Mouse (Mus musculus): ENCODE results near the gene Hnrnpa1.
"Not testable (repeated sequence)": the region's sequence is repeated elsewhere in the genome, so short reads cannot be mapped to it uniquely, and the experiment has no call there.

Gene Hnrnpa1

GRCm38 (mm10) chr15:103272419-103273279, 32.4 kb downstream of the Hnrnpa1 start, which contains the start of gene Copz1:
TSS of gene Copz1 (plus strand) at chr15:103272714.
- peak; percentile 91 for DNase-seq (ENCODE audit: low spot score)

DNA sequence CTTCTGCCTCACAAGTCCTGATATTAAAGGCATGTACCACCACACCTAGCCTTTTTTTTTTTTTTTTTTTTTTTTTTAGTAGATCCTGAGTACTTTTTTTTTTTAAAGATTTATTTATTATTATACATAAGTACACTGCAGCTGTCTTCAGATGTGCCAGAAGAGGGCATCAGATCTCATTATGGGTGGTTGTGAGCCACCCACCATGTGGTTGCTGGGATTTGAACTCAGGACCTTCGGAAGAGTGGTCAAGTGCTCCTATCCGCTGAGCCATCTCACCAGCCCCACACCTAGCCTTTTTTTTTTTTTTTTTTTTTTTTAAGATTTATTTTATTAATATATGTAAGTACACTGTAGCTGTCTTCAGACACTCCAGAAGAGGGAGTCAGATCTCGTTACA, 35.7 kb downstream of the Hnrnpa1 start:
- not testable (repeated sequence) for DNase-seq (ENCODE audit: low spot score)

DNA sequence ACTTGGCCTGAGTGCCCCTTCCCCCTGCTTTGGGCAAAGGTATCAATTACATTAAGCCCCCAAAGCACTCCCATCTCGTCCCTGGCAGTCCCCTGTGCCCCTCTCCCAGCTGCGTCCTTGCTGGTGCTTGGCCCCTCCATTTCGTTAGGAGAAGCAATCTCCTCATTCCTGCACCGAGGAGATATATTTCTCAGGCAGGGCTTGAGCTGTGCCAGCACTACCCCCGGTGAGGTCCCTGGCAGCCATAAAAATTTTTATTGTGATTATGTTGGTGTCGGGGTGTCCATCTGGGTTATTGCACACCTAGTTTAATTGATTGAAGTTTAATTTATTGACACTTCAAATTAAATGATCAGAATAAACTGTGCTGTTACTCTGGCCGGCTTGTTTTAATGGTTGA, 37.7 kb downstream of the Hnrnpa1 start:
- DNase-seq (ENCODE audit: low spot score): no peak

GRCm38 (mm10) chr15:103279750-103280149, 39.5 kb downstream of the Hnrnpa1 start:
- DNase-seq (ENCODE audit: low spot score): peak; percentile 70

DNA sequence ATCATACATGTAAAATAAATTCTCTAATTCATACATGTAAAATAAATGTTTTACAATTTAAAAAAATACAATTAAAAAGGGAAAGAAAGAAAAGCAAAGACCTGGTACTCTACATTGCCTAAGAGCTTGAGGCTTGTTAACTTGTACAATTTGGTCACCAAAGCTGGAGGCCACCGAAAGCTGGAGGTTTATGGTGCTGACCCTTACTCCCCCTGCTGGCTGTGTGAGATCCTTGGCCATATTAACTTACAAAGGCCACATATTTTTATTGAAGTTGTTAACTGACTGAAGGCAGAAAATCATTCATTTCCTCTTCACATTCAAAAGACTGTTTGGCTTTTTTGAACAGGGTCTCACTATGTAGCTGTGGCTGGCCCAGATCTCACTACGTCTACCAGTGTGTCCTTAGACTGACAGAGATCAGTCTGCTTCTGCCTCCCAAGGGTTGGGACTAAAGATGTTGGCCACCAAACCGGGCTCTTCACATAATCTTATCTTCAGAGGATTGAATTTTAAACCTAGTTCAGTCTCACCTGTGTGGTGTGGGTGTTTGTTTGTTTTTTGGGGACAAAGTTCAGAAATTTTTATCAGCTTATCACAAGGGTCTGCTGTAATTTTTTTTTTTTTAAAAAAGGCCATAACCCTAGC, 40.7 kb downstream of the Hnrnpa1 start:
- no peak for DNase-seq (ENCODE audit: low spot score)

GRCm38 (mm10) chr15:103281465-103282205, 41.4 kb downstream of the Hnrnpa1 start:
- DNase-seq (ENCODE audit: low spot score): no peak

DNA sequence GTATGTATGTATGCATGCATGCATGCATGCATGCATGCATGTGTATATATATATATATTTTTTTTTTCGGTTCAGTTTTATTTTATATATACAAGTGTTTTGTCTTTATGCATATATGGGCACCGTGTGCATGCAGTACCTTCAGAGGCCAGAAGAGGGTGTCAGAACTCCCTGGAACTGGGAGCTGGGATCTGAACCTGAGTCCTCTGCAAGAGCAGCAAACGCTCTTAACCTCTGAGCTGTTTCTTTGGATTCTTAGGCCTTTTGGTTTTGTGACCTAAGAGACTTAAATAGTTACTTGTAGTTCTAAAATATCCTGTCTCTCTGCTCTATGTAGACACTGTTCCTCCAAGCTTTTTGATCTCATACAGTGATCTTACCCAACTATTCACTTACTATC, 43.8 kb downstream of the Hnrnpa1 start:
- peak; percentile 79 for DNase-seq (ENCODE audit: low spot score)

DNA sequence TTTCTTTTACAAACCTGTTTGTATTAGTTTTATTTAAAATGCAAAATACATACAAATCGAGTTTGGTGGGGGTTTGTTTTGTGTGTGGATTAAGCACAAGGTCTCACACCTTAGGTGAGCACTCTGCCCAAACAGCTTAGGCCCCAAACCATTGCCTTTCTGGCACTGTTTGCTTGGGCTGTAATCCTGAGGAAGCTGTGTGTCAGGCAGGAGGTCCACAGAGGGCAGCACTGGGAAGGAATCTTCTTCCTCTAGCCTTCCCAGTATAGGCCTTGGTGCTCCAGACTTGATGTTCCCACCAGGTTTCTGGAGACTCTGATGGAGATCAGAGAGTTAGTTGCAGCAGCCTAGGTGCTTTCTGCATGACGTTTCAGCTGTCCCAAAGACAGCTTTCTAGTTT, 44.4 kb downstream of the Hnrnpa1 start:
- DNase-seq (ENCODE audit: low spot score): peak; percentile 64

DNA sequence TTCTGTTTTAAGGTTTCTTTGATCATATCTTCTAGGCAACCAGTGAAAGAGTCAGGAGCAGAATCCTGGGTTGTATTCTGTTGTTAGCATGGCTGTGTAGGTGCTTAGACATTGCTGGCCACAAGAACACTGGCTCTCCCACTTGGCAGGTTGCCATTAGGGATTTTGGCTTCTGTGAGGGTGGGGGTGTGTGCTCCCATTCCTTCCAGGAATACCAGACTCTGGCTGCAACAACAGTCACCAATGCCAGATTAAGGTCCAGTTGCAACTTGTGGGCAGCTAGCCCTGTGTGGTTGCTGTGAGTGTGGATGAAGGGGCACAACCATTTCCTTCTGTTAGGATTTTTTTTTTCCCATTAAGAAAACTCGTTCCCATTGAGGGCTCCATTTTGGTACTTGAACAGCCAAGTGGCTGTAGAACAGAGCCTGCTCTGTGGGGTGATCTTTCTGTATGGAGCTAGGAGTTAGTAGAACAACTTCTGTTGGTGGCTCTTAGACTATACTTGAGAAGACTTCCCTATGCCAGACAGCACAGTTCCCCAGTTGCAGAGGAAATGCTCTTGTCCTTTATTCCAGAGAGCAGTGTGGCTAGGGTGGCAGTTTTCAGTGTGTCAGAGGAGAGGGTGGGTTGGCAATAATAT, 45.7 kb downstream of the Hnrnpa1 start:
- DNase-seq (ENCODE audit: low spot score): peak; percentile 60

DNA sequence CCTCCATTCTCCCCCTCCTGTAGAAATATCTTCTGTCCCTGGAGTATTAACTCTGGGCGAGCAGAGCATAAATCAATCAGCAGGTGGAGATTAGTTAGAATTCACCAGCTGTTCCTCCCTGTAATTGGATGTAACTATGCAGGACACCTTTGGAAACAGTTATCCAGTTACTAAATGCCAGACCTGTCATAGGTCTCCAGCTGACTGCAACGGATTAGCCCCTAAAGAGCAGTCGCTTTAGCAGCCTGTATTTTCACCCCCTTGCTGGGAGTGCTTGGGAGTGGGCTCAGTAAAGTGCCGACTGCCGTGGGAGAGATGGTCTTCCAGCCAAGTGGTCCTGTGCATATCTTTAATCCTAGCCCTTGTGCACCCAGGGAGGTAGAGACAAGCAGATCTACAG, 49.4 kb downstream of the Hnrnpa1 start:
- no peak for DNase-seq (ENCODE audit: low spot score)

- DNase-seq (ENCODE audit: low spot score): no peak
Measured at GRCm38 (mm10) chr15:103290417-103290816, 50.2 kb downstream of the Hnrnpa1 start.

DNA sequence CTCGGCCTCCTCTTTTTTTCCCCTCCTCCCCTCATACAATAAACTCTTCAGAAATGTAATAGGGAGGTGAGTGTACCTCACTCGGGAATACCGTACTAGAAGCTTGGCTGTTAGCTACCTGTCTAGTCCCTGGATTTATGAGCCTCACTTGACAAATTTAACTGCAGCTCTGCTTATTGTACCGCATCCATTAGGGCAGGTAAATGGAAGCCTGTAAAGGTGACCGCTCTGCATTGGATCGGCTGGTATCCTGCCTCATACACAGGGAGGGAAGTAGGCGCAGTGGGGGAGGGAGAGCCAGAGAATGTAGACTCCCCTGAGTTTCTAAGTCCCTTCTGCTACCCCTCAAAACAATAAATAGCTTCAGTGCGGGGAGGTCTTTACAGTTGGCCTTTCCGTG, 50.6 kb downstream of the Hnrnpa1 start:
- no peak for DNase-seq (ENCODE audit: low spot score)

DNA sequence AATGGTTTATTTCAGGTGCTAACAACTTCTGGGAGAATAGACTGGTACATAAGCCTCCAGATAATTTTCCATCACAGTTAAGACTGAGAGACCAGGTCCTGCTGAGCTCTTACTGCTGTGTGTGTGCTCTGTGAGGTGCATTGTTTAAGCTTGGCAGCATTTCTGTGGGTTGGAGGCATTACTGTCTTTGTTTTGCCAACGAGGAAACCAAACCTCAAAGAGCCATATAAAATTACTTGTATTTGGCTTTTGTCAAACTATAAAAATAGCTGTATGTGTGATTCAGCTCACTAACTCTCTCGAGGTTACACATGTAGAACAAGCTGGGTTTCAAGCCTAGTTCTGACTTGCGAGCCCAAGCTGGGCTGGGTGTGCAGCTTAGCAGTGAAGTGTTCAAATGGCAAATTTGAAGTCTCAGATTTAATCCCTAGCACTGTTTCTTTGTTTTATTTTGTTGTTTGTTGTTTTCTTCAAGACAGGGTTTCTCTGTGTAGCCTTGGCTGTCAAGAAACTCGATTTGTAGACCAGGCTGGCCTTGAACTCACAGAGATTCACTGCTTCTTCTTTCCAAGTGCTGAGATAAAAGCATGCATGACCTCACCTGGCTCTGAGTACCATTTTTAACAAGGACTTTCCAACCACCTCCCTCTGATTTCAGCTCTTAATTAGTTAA, 52.6 kb downstream of the Hnrnpa1 start:
- no peak for DNase-seq (ENCODE audit: low spot score)

- DNase-seq (ENCODE audit: low spot score): no peak
Measured at GRCm38 (mm10) chr15:103293375-103293774, 53.1 kb downstream of the Hnrnpa1 start.

DNA sequence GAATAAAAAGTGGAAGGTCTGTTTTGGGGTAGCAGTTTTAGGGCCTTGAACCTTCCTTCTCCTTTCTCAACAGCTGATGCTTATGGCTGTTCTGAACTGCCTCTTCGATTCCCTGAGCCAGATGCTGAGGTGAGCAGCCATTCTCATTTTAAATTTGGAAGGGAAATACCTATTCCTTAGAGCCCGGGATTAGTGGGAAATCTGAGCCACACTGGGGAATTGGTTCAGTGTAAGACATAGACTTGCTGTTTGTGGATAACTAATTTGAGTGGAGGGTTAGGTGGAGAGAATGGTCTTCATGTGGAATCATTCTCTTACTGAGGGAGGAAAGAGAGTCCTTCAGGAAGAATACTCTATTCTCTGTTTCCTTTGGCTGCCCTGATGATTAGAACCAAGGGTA, 54.4 kb downstream of the Hnrnpa1 start:
- DNase-seq (ENCODE audit: low spot score): no peak

- DNase-seq (ENCODE audit: low spot score): no peak
Measured at GRCm38 (mm10) chr15:103295851-103296250, 55.6 kb downstream of the Hnrnpa1 start.
